Mouse (Mus musculus) hindlimb bud, embryonic 11.5 days (tissue): ENCODE results near the gene Lacc1.
"Not testable (repeated sequence)": the region's sequence is repeated elsewhere in the genome, so short reads cannot be mapped to it uniquely, and the experiment has no call there.

Source experiments
- DNase-seq: peaks from one replicate; pipeline ENCODE4 v3.0.0-alpha.2; 2012; ENCODE audit warnings: low read depth, low spot score; ENCODE audit errors: extremely low spot score

Gene Lacc1

DNA sequence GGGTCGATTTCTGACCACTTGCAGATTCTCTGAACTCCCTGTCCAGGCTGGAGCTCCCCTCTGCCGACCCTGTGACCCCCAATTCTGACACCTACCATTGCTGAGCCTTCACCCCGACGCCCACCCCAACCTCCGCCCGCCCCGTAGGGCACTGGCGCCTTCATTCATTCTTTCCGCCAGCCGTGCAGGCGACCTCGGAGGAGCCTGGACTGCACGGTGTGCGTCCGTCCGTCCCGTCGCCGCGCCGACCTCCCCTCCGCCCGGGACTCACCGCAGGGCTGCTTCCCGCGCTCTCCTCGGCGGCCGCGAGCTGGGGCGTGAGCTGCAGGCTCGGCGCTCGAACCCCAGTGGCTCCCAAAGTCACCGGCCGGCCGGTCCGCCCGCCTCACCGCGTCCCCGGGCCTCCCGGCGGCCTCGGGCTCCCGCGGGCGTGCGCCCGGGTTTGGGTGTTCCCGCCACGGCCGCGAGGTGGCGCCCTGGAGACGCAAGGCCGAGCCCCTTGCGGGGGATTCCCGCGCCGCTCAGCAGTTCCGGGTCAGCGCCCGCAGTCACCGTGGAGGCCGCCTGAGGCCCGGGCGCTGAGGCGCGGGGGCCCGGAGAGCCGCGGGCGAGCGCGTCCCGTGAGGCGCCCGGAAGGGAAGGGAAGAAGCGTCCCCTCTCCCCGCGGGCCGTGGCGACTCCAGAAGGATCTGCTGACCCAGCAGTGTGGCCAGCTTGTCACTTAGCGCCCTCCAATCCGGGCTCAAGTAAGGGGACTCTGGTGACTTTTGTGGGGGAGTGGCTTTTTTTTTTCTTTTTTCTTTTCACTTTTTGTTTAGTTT lies at the start of gene Lacc1, which contains the start of gene Ccdc122:
Lacc1 (minus strand) TSS at position 679 of the 821 bp plus-strand sequence.
Ccdc122 (plus strand) TSS at position 547 of the 821 bp plus-strand sequence.
- no peak for DNase-seq

DNA sequence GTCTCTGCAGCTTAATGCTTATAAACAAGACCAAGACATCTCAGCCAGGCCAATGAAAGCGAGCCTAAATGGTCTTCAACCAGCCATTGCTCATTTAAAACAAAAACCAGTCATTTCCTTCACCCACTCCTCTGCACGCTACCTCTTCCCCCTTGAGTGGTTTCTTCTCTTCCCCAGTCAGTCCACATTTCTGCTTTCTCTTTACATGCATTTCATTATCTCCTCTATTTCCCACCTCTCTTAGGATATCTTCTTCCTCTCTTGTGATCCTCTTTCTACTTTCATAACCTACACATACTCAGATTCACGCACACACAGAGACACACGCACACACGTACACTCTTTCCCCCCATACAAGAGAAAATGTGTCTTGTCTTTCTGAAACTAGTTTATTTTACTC lies 44.5 kb upstream of the Lacc1 start:
- DNase-seq = no peak

DNA sequence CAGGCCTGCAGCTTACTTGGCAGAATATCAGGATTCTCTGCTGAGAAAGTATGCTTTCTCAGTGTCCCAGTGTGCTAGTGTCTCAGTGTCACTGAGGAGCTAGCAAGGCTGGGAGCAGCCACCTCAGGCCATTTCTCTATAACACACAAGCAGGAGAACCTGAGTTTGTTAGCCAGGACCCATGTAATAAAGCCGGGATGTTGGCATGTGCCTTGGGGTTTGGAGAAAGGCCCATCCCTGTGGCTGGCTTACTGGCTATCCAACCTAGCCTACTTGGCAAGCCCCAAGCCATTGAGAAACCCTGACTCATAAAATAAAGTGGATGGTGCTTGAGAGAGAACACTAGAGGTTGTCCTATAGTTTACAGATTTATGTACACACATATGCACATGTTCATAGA lies 32.7 kb upstream of the Lacc1 start:
- DNase-seq = no peak

DNA sequence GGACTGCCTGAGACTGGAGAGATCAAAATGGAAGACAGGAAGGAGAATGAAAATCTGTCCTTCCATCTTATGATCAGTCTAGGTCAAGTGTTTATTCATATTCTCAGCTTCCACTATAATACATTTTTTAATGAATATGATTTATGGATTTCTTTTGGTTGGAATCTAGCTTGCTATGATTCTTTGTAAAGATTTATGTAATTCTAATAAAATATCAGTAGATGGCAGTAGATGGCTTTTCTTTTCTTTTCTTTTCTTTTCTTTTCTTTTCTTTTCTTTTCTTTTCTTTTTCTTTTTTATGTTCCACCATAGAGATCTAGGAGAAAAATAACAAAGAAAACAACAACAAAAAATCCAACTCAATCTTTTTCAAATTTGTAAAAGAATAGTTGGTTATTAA lies 16.6 kb upstream of the Lacc1 start:
- no peak for DNase-seq

DNA sequence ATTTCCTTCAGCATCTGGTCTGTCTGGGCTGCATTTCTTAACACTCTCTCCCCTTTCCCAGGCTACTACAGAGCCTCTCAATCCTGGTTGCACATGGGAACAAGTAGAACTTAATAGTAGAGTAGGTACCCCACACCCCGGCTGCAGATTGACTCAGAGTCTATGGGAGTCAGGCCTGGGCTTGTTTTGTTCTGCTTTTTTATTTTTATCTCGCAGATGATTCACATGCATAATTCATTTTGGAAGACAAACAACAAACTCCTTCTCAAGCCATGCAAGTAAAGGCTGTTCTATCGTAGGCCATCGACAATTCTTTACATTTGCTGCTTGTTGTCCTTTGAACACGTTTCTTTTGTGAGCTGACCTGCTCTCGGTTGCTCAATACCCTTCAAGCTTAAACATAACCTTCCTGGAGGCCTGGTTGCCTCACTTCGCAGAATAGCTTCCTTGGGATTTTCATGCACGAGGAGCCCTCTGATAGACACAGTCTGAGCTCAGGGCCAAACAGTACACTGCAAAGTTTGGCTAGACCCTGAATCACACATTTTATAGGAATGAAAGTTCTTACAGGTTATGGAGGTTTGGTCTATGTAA lies 1.2 kb upstream of the Lacc1 start:
- no peak for DNase-seq

DNA sequence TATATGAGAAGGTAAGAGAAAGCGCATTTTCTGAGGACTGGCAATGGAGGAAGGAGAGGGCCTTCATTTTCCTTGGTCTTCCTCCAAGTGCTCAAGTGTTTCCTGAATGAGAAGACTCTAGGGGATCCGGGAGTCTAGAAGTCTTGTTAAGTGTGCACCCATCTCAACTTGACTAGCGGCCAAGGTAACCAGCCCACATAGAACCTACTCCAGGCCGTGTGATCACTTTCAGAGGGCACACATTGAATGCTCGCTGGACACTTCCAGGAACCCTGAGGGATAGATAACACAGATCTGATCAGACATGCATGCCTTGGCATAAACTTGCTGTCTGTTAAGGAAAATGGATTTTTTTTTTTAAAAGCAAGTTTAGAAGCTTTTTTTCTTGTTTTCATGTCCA lies 626 bp upstream of the Lacc1 start:
- no peak for DNase-seq

DNA sequence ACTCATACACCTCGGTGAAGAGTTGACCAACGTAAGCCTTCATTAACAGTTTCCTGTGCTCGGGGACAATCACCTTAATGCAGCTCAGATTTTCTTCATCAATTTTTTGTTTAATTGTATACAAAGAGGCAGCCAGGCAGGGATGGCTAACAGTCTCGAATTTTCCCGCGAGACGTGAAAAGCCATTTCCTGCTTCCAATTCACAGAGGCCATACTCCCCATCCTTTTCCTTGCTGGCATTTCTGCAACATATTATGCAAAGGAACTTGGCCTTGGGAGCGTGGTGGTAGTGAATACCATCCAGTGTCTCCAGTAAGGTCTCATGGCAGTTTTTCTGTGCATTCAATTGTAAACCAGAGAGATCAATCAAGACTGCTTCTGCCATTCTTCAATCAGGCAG lies 1.7 kb downstream of the Lacc1 start:
- DNase-seq = no peak

DNA sequence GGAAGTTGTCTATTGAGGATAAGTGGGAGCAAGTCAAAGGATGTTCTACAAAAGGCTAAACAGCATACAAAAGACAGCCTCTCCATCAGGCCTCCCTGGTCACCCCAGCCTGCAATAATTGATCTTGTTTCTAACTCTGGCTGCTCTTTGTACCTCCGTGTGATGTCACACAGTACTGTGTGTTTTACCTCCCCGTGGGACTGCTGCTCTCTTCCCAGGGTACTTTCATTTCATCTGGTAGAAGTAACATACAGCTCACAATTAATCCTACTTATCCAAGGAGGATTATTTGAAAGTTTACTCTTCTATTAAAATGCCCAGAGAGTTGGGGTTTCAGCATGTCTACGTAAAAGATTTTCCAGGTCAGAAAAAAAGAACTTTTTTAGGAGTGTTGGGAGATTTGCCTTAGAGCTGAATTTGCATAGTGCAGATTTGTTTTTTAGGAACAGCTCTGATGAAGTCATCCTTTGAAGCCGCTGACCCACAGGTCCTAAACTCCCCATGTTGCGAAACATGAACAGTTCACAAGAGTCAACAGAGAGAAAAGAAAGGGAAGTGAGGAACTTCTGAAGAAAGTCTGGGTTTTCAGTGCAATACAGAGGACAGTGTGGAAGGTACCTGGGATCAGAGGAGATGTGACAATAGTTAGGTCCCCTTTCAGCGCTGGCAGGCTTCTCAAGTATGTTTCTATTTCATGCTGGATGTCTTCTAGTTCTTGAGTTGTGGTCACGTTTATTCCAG lies 2.4 kb downstream of the Lacc1 start:
- DNase-seq = no peak

DNA sequence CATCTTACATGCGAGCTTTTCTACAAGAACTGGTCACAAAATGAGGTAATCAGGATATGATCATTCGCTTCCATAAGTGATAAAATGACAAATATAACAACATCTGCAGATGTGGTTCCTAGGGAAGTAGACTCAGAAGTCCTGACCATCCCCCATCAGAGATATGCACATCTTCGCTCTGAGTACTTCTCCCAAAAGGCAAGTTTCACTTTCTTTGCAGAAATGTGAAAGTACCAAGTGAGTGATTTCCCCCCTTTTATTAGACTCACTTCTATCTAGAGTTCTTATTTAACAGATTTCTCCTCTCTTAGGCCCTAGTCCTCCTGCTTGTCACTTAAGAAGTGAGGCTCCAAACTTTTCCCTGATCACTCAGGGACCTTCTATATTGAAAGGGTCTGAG lies 3.3 kb downstream of the Lacc1 start:
- no peak for DNase-seq

DNA sequence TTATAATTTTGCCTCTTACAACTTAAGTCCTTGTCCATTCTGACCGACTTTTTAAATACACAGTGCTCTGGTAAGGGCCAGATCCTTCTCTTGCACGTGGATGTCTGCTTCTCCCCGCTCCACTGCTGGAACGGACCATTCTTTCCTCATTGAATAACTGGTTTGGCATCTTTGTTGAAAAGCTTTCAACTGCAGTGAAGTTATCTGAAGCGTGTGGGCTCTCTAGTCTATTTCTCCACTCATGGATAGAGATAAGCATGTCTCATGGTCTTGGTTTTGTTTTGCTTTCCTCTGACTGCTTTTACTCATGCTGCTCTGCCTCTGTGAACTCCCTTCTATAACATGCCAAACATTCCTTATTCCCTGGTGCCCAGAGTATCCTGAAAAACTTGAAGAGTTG lies 4.3 kb downstream of the Lacc1 start:
- no peak for DNase-seq

DNA sequence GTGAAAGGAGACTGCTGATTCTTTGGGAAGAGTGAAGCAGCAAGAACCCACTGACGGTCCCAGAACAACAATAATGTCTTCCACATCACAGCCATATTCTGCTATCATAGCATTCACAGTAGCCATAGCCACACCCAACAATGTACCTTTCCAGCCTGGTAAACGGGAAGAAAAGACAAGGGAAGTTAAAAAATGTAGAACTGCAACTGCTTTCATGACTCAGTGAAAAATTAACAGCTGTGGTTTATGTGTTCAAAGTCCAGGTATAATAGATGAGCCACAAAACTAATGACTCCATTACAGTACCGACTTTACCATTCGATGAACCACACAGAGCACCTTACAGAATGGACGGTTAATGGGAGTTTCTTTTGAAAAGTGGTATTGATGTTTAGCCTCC lies 5.9 kb downstream of the Lacc1 start:
- DNase-seq = no peak

DNA sequence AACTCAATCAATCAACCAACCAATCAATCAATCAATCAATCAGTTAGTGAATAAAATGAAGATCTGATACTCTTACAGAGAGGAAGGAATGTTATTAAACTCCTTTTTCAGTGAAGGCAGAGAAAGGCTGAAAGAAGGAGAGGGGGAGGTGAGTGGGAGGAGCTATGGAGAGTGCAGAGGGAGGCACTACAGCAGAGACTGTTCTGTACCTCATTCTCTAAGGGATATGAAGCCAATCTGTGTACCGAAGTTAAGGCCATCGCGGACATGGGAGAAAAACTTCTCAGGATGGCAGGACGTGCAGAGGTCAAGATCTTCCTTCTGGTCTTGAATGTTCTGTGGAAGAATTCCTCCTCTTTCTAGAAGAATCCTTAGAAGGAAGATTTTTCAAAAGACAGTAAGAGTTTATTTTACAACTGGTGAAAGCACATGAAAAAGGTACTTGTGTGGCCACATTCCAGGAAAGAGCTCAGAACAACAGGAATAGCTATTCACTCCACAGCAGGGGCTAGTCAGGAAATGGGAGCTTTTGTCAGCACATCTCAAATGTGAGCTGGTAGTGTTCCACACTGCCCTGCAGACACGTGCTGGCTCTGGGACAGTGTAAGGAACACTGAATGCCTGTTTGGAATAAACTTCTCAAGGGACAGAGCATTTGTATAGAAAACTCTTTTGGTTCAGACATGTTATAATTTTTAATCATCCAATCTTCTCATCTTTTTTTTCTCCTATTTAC lies 7.2 kb downstream of the Lacc1 start:
- DNase-seq = no peak

DNA sequence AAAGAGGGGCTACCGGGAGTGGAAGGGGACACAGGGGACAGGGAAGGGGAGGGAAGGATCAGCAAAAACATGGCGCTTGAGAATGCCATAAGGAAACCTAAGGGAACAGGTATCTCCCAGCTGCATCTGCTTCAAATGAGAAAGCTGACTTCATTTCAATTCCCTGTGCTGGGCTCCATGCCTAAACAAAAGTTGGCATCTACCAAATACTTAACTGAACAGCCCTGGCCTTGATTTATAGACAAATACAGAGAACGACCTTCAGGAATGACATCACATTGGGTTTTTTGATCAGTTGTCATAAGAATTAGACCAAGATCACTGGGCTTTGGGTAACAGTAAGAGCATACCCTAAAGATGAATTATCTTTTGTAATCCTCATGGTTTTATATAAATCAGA lies 12.2 kb downstream of the Lacc1 start:
- DNase-seq = no peak

DNA sequence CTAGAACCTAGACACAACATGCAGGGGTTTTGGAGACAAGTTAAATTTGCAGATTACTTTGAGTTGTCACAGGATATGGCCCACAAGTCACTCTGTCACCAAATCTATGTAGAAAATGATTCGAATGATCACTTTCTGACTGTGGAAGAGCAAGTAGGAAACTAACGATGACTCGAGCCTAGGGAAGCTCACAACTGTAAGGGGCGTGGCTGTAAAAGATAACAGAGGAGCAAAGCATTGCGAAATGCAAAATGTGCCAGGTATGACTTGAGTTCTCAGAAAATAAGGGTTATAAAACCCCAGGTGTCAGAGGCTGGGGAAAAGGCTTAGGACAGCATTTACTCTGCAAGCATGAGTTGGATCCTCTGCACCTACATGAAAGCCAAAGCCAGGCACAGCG lies 19.5 kb downstream of the Lacc1 start:
- DNase-seq = no peak

DNA sequence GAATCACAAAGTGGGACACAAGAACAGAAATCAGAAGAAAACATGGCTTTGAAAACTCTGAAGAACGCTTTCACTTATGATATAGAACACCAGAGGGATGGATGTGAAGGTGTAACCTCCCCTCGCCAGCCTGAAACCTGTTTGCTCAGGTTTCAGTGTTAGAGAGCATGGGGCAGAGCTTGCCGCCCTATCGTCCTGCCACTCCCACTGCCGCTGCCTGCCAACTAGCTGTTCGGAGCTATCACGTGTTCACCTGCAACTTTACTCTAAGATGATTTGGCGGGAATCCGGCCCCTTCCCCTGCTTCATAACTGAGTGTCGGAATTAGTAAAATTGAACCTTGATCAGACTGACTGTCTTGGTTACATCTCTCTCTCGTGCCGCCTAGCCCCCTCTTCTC lies 19.9 kb downstream of the Lacc1 start:
- not testable (repeated sequence) for DNase-seq

DNA sequence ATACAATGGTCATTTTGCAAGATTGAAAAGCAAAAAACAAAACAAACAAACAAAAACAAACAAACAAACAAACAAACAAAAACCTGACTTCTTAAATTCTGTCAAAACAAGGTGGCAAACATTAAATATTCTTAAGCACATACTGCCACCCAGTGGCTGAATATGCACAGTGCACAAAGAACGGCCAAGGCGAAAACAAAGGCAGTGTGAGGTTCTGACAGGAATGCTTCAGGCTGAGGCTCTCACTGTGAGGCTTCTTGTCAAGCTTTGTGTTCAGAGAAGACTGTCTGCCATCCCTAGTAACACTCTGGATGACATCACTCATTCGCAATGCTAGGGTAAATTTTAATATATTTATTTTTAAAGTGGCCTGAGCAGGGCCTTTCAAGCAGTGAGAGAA lies 24.9 kb downstream of the Lacc1 start:
- peak; percentile 58 for DNase-seq

DNA sequence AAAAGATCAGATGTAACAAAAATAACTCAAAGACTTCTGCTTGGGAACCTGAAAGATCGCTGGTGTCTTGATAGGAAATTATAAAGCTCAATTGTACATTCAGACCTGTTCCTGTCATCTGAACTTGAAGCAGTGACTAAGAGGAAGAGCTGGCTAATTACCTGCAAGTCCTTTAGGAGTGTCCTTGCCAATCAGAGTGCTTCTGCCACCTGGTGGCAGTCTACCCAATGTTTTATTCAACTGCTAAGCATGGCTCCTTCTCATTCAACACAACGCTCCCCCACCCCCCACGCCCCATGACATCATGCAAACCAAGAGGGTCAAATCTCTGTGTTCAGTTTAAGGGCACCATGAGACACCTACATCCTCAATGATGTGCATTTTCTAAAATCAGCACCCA lies 28.5 kb downstream of the Lacc1 start:
- peak; percentile 47 for DNase-seq

DNA sequence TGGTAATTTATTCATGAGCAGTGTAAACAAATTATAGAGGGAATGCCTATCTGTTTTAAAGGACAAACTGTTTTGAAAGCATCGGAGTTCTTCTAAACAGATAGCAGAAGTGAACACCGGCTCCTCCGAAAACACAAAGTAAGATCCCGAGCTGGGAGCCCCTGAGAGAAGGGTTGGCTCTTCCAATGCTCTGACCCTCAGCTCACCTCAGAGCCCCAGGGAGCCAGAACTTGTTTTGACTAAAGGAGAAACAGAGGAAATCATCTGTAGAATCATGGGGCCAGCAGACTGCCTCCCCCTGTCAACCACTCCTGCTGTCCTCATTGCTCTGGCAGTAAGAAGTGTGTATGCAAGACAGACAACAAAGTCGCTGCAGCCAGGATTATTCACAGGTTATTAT lies 31.1 kb downstream of the Lacc1 start:
- DNase-seq = no peak

DNA sequence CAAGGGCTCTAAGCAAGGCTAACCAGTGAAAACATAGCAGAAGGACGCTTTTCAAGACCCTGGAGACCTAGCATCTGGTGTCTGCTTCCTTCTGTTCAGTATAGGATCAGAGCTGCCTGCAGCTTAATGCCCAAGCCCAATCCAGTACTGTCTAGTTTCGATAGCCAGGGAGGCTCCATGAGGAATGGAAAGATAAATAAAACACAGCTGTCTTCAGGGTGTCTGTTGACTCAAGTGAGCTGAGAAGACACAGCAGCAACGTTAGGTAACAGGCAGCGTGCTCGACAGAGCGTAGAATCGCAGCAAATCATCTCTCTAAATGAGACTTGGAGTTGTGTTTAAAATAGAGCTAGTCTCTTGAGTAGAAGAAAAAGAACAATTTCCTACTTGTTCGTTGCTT lies 32.0 kb downstream of the Lacc1 start:
- DNase-seq = no peak

DNA sequence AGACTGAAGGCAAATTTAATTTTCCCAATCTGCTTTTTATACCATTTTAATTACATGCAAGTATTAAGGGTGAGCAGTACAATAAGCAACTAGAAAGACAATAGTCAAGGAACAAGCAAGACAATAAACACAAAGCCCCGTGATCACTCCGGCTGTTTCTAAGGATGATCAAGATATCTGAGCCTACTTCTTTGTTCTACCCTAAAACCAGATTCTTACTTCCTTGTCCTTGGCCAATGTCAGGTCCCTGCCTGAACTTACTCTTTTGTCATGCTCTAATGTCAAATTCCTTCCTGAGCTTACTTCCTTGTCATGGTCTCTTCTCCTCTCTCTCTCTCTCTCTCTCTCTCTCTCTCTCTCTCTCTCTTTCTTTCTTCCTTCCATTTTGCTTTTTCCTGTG lies 46.4 kb downstream of the Lacc1 start:
- not testable (repeated sequence) for DNase-seq

DNA sequence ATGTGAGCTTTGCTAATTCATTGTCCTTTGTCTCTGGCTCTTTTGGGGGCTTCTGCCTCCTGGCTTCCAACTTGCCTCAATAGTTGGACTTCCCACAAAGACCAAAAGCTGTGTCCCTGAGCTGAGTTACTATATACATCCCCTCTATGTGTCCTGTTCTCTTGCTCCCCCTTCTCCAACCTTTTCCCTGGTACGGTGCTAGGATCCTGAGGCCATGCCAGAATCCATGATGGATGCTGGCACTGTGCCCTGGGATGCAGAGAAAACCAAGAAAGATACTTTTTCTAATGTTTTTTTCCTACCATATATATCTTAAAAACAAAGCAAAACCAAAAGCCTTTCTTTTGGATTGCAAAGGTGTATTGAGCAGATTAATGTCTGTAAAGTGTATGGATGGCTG lies 54.9 kb downstream of the Lacc1 start:
- DNase-seq = no peak
